Mouse (Mus musculus): ENCODE results near the gene Astn1. TPM values are rescaled to one million over a fixed set of nuclear protein-coding genes. Genes with fewer than 3 reads are reported as not detected.

Astn1 gene
- polyA plus RNA-seq, 1 experiment, result 0.04 TPM

GRCm38 (mm10) chr1:158669971-158670592, 308.0 kb downstream of the Astn1 start:
- TF ChIP-seq CTCF (IDR thresholded peaks at IDR 0.05; ENCODE audit: insufficient read depth, low read length) (peak; percentile 84), POLR2A (IDR thresholded peaks at IDR 0.05; ENCODE audit: borderline replicate concordance, extremely low read depth, low read depth, low read length) (no peak)
- Histone ChIP-seq H3K4me1 (ENCODE audit: control insufficient read depth, insufficient read depth, low read length) (peaks cover 2% of the 10 kb centered on the region; the same call in 1 of the 2 replicates), H3K4me3 (replicated peaks; ENCODE audit: extremely low read depth, low read depth, low read length) (no peak overlapping the region)
- peak; percentile 55 for DNase-seq
- WGBS, result 32% methylated on average over 3 of the region's 3 CpGs

GRCm38 (mm10) chr1:158687726-158688125, 325.7 kb downstream of the Astn1 start:
- 65% methylated on average over 1 of the region's 1 CpGs for WGBS
- Histone ChIP-seq H3K4me1 (ENCODE audit: control insufficient read depth, insufficient read depth, low read length) (no peaks in the 10 kb centered on the region), H3K4me3 (replicated peaks; ENCODE audit: extremely low read depth, low read depth, low read length) (no peak overlapping the region)
- no peak for DNase-seq
- TF ChIP-seq CTCF (IDR thresholded peaks at IDR 0.05; ENCODE audit: insufficient read depth, low read length), result no peak
- TF ChIP-seq POLR2A (IDR thresholded peaks at IDR 0.05; ENCODE audit: borderline replicate concordance, extremely low read depth, low read depth, low read length), result no peak

- TF ChIP-seq POLR2A (IDR thresholded peaks at IDR 0.05; ENCODE audit: borderline replicate concordance, extremely low read depth, low read depth, low read length) (no peak), CTCF (IDR thresholded peaks at IDR 0.05; ENCODE audit: insufficient read depth, low read length) (no peak)
- 58% methylated on average over 3 of the region's 3 CpGs for WGBS
- DNase-seq, result no peak
- H3K4me1 ChIP-seq (ENCODE audit: control insufficient read depth, insufficient read depth, low read length), result peaks cover 7% of the 10 kb centered on the region; the same call in 1 of the 2 replicates
- H3K4me3 ChIP-seq (replicated peaks; ENCODE audit: extremely low read depth, low read depth, low read length), result no peak overlapping the region
Observed at GRCm38 (mm10) chr1:158697423-158697822, 335.4 kb downstream of the Astn1 start.

- no peak overlapping the region for H3K4me3 ChIP-seq (replicated peaks; ENCODE audit: extremely low read depth, low read depth, low read length)
- H3K4me1 ChIP-seq (ENCODE audit: control insufficient read depth, insufficient read depth, low read length), result peaks cover 7% of the 10 kb centered on the region; the same call in 1 of the 2 replicates
- TF ChIP-seq CTCF (IDR thresholded peaks at IDR 0.05; ENCODE audit: insufficient read depth, low read length) (no peak), POLR2A (IDR thresholded peaks at IDR 0.05; ENCODE audit: borderline replicate concordance, extremely low read depth, low read depth, low read length) (no peak)
- no peak for DNase-seq
- 86% methylated on average over 10 of the region's 10 CpGs for WGBS
Observed at GRCm38 (mm10) chr1:158697859-158698569, 335.9 kb downstream of the Astn1 start.

GRCm38 (mm10) chr1:158699276-158699675, 337.2 kb downstream of the Astn1 start:
- TF ChIP-seq POLR2A (IDR thresholded peaks at IDR 0.05; ENCODE audit: borderline replicate concordance, extremely low read depth, low read depth, low read length) (peak; percentile 37; the same call in 1 of the 2 replicates), CTCF (IDR thresholded peaks at IDR 0.05; ENCODE audit: insufficient read depth, low read length) (no peak)
- no peak overlapping the region for H3K4me3 ChIP-seq (replicated peaks; ENCODE audit: extremely low read depth, low read depth, low read length)
- whole genome bisulfite sequencing, result 61% methylated on average over 2 of the region's 2 CpGs
- H3K4me1 ChIP-seq (ENCODE audit: control insufficient read depth, insufficient read depth, low read length), result peaks cover 7% of the 10 kb centered on the region; the same call in 1 of the 2 replicates
- DNase-seq, result peak; percentile 13

- Histone ChIP-seq H3K4me3 (replicated peaks; ENCODE audit: extremely low read depth, low read depth, low read length) (no peak overlapping the region), H3K4me1 (ENCODE audit: control insufficient read depth, insufficient read depth, low read length) (peaks cover 7% of the 10 kb centered on the region; the same call in 1 of the 2 replicates)
- no peak for TF ChIP-seq CTCF (IDR thresholded peaks at IDR 0.05; ENCODE audit: insufficient read depth, low read length)
- no peak for TF ChIP-seq POLR2A (IDR thresholded peaks at IDR 0.05; ENCODE audit: borderline replicate concordance, extremely low read depth, low read depth, low read length)
- WGBS, result 64% methylated on average over 2 of the region's 2 CpGs
- no peak for DNase-seq
Observed at GRCm38 (mm10) chr1:158700147-158700546, 338.1 kb downstream of the Astn1 start.

GRCm38 (mm10) chr1:158701336-158701735, 339.3 kb downstream of the Astn1 start:
- DNase-seq, result no peak

GRCm38 (mm10) chr1:158713301-158714095, 351.4 kb downstream of the Astn1 start:
- TF ChIP-seq POLR2A (IDR thresholded peaks at IDR 0.05; ENCODE audit: borderline replicate concordance, extremely low read depth, low read depth, low read length) (no peak), CTCF (IDR thresholded peaks at IDR 0.05; ENCODE audit: insufficient read depth, low read length) (peak; percentile 25; the same call in 1 of the 2 replicates)
- peaks cover 3% of the 10 kb centered on the region for H3K4me1 ChIP-seq (ENCODE audit: control insufficient read depth, insufficient read depth, low read length)
- H3K4me3 ChIP-seq (replicated peaks; ENCODE audit: extremely low read depth, low read depth, low read length), result no peak overlapping the region
- 57% methylated on average over 5 of the region's 5 CpGs for WGBS
- DNase-seq, result no peak

More at GRCm38 (mm10) chr1:158701336-158701735, 339.3 kb downstream of the Astn1 start:
- Histone ChIP-seq H3K4me1 (ENCODE audit: control insufficient read depth, insufficient read depth, low read length) (peaks cover 7% of the 10 kb centered on the region; the same call in 1 of the 2 replicates), H3K4me3 (replicated peaks; ENCODE audit: extremely low read depth, low read depth, low read length) (no peak overlapping the region)
- WGBS, result 68% methylated on average over 1 of the region's 1 CpGs
- TF ChIP-seq POLR2A (IDR thresholded peaks at IDR 0.05; ENCODE audit: borderline replicate concordance, extremely low read depth, low read depth, low read length), result no peak
- no peak for TF ChIP-seq CTCF (IDR thresholded peaks at IDR 0.05; ENCODE audit: insufficient read depth, low read length)

- H3K4me3 ChIP-seq (replicated peaks; ENCODE audit: extremely low read depth, low read depth, low read length), result no peak overlapping the region
- WGBS, result 51% methylated on average over 4 of the region's 4 CpGs
- no peaks in the 10 kb centered on the region; the same call in 1 of the 2 replicates for H3K4me1 ChIP-seq (ENCODE audit: control insufficient read depth, insufficient read depth, low read length)
- no peak for DNase-seq
- TF ChIP-seq POLR2A (IDR thresholded peaks at IDR 0.05; ENCODE audit: borderline replicate concordance, extremely low read depth, low read depth, low read length) (no peak), CTCF (IDR thresholded peaks at IDR 0.05; ENCODE audit: insufficient read depth, low read length) (no peak)
Observed at GRCm38 (mm10) chr1:158732868-158733496, 370.9 kb downstream of the Astn1 start.

All from lung, adult 2 months (tissue).